Mouse (Mus musculus) left cerebral cortex, adult 18-20 months (tissue): ENCODE data around the gene Zeb2. TPM values are rescaled to one million over a fixed set of nuclear protein-coding genes. Genes with fewer than 3 reads are reported as not detected.

Experiments used
- DNase-seq, 2 experiments: peaks; one replicate each; pipeline ENCODE4 v3.0.0; 2021 to 2022; ENCODE audit warnings: low spot score in 2 of 2, mixed read lengths in 1 of 2
- microRNA-seq, 2 experiments: library from miRNA; unstranded; fragments of <30 nt; microRNA quantifications; one replicate each; pipeline ENCODE4 v1.2.0; 2021
- total RNA-seq, 2 experiments: library from RNA; stranded (reverse); gene quantifications; 2 replicates each; pipeline ENCODE4 v1.2.3; 2021

Gene Zeb2
- total RNA-seq, 2 experiments from 2014 or later: 141 to 180 TPM

- DNase-seq: no peak
Measured at GRCm38 (mm10) chr2:44955506-44955905, 161.7 kb downstream of the Zeb2 start.

- no peak for DNase-seq
Measured at GRCm38 (mm10) chr2:44954180-44954579, 163.0 kb downstream of the Zeb2 start.

GRCm38 (mm10) chr2:44952830-44953422 is 164.3 kb downstream of the Zeb2 start:
- no peak for DNase-seq

- no peak for DNase-seq
Measured at GRCm38 (mm10) chr2:44951651-44952213, 165.5 kb downstream of the Zeb2 start.

- no peak for DNase-seq
Measured at GRCm38 (mm10) chr2:44944689-44945088, 172.5 kb downstream of the Zeb2 start.

Small RNAs within 50 kb of the gene (microRNA-seq; reads per million reads assigned to microRNA genes)
- gene Mir5129: 13.2 to 15.9 reads per million in 2 experiments

Other genes starting within 250 kb of the Zeb2 start
- 10 to 100 TPM; 88.1 to 97.0 TPM for gene Gtdc1, start 189.7 kb downstream of the Zeb2 start, total RNA-seq